Mouse (Mus musculus): Measurements from ENCODE around the gene Fam71a. TPM values are rescaled to one million over a fixed set of nuclear protein-coding genes. Genes with fewer than 3 reads are reported as not detected.

Fam71a gene
- not detected in 2 replicates for polyA plus RNA-seq (2015; fragmentation: Nextera tagmentation; extraction: Ambion mirVana)

GRCm38 (mm10) chr1:191164717-191165116 lies at the start of gene Fam71a:
TSS of gene Fam71a (minus strand) at chr1:191164817.
- Histone ChIP-seq H3K4me2 (no peak within 1 kb of the TSS), H3K27ac (no peak within 1 kb of the TSS), H3K4me3 (no peak within 1 kb of the TSS), H3K9ac (no peak within 1 kb of the TSS), H3K9me3 (no peaks in the 10 kb centered on the region), H3K36me3 (no peaks in the 10 kb centered on the region), H3K27me3 (no peaks in the 10 kb centered on the region), H3K4me1 (0 out of 2 replicates have a peak, but pooled peaks cover 6% of the 10 kb centered on the region)
- no peak for ATAC-seq (ENCODE audit: insufficient number of reproducible peaks, insufficient read depth, low FRiP score, low TSS enrichment, low read depth)
- 58% methylated on average over 3 of the region's 3 CpGs for WGBS

- Histone ChIP-seq H3K4me3 (no peak overlapping the region), H3K27me3 (no peaks in the 10 kb centered on the region), H3K4me2 (no peak overlapping the region), H3K9ac (no peak overlapping the region), H3K4me1 (peaks cover 2% of the 10 kb centered on the region), H3K27ac (no peak overlapping the region), H3K9me3 (no peaks in the 10 kb centered on the region), H3K36me3 (no peaks in the 10 kb centered on the region)
- ATAC-seq (ENCODE audit: insufficient number of reproducible peaks, insufficient read depth, low FRiP score, low TSS enrichment, low read depth), result no peak
- 66% methylated on average over 2 of the region's 2 CpGs for WGBS
Measured at GRCm38 (mm10) chr1:191211096-191211495, 46.5 kb upstream of the Fam71a start.

GRCm38 (mm10) chr1:191205791-191206190 lies 41.2 kb upstream of the Fam71a start:
- H3K9ac ChIP-seq, result no peak overlapping the region
- H3K36me3 ChIP-seq, result no peaks in the 10 kb centered on the region
- no peak for ATAC-seq (ENCODE audit: insufficient number of reproducible peaks, insufficient read depth, low FRiP score, low TSS enrichment, low read depth)
- no peak overlapping the region for H3K27ac ChIP-seq
- no peaks in the 10 kb centered on the region for H3K27me3 ChIP-seq
- 77% methylated on average over 5 of the region's 5 CpGs for WGBS
- H3K4me1 ChIP-seq, result no peaks in the 10 kb centered on the region
- no peaks in the 10 kb centered on the region for H3K9me3 ChIP-seq
- no peak overlapping the region for H3K4me2 ChIP-seq
- no peak overlapping the region for H3K4me3 ChIP-seq

GRCm38 (mm10) chr1:191204876-191205275 lies 40.3 kb upstream of the Fam71a start:
- H3K9me3 ChIP-seq, result no peaks in the 10 kb centered on the region
- H3K27me3 ChIP-seq, result no peaks in the 10 kb centered on the region
- no peak overlapping the region for H3K4me2 ChIP-seq
- H3K4me1 ChIP-seq, result no peaks in the 10 kb centered on the region
- no peak for ATAC-seq (ENCODE audit: insufficient number of reproducible peaks, insufficient read depth, low FRiP score, low TSS enrichment, low read depth)
- H3K4me3 ChIP-seq, result no peak overlapping the region
- no peak overlapping the region for H3K9ac ChIP-seq
- no peak overlapping the region for H3K27ac ChIP-seq
- no peaks in the 10 kb centered on the region for H3K36me3 ChIP-seq
- WGBS, result 59% methylated on average over 5 of the region's 5 CpGs

GRCm38 (mm10) chr1:191203496-191203895 lies 38.9 kb upstream of the Fam71a start:
- no peaks in the 10 kb centered on the region for H3K4me1 ChIP-seq
- 54% methylated on average over 2 of the region's 2 CpGs for WGBS
- ATAC-seq (ENCODE audit: insufficient number of reproducible peaks, insufficient read depth, low FRiP score, low TSS enrichment, low read depth), result no peak
- no peak overlapping the region for H3K4me2 ChIP-seq
- H3K36me3 ChIP-seq, result no peaks in the 10 kb centered on the region
- H3K9ac ChIP-seq, result no peak overlapping the region
- H3K27me3 ChIP-seq, result no peaks in the 10 kb centered on the region
- no peak overlapping the region for H3K27ac ChIP-seq
- H3K9me3 ChIP-seq, result no peaks in the 10 kb centered on the region
- no peak overlapping the region for H3K4me3 ChIP-seq

- H3K9me3 ChIP-seq, result no peaks in the 10 kb centered on the region
- H3K27me3 ChIP-seq, result no peaks in the 10 kb centered on the region
- H3K4me2 ChIP-seq, result no peak overlapping the region
- no peak overlapping the region for H3K9ac ChIP-seq
- WGBS, result 83% methylated on average over 11 of the region's 11 CpGs
- no peaks in the 10 kb centered on the region for H3K4me1 ChIP-seq
- no peak overlapping the region for H3K4me3 ChIP-seq
- H3K27ac ChIP-seq, result no peak overlapping the region
- ATAC-seq (ENCODE audit: insufficient number of reproducible peaks, insufficient read depth, low FRiP score, low TSS enrichment, low read depth), result no peak
- no peaks in the 10 kb centered on the region for H3K36me3 ChIP-seq
Measured at GRCm38 (mm10) chr1:191202208-191202952, 37.8 kb upstream of the Fam71a start.

- Histone ChIP-seq H3K4me2 (no peak overlapping the region), H3K9ac (no peak overlapping the region), H3K36me3 (no peaks in the 10 kb centered on the region), H3K4me3 (no peak overlapping the region), H3K4me1 (no peaks in the 10 kb centered on the region), H3K27me3 (no peaks in the 10 kb centered on the region), H3K27ac (no peak overlapping the region), H3K9me3 (no peaks in the 10 kb centered on the region)
- WGBS, result 86% methylated on average over 9 of the region's 9 CpGs
- no peak for ATAC-seq (ENCODE audit: insufficient number of reproducible peaks, insufficient read depth, low FRiP score, low TSS enrichment, low read depth)
Measured at GRCm38 (mm10) chr1:191200816-191201602, 36.4 kb upstream of the Fam71a start.

- Histone ChIP-seq H3K9me3 (no peaks in the 10 kb centered on the region), H3K9ac (no peak overlapping the region), H3K4me3 (no peak overlapping the region), H3K27ac (no peak overlapping the region), H3K36me3 (no peaks in the 10 kb centered on the region), H3K4me1 (0 out of 2 replicates have a peak, but pooled peaks cover 5% of the 10 kb centered on the region), H3K4me2 (no peak overlapping the region), H3K27me3 (no peaks in the 10 kb centered on the region)
- no peak for ATAC-seq (ENCODE audit: insufficient number of reproducible peaks, insufficient read depth, low FRiP score, low TSS enrichment, low read depth)
- 67% methylated on average over 7 of the region's 7 CpGs for WGBS
Measured at GRCm38 (mm10) chr1:191197916-191198315, 33.3 kb upstream of the Fam71a start.

GRCm38 (mm10) chr1:191196016-191196415 lies 31.4 kb upstream of the Fam71a start:
- Histone ChIP-seq H3K9ac (no peak overlapping the region), H3K9me3 (no peaks in the 10 kb centered on the region), H3K36me3 (no peaks in the 10 kb centered on the region), H3K4me3 (no peak overlapping the region), H3K4me2 (no peak overlapping the region), H3K4me1 (0 out of 2 replicates have a peak, but pooled peaks cover 5% of the 10 kb centered on the region), H3K27me3 (peaks cover 11% of the 10 kb centered on the region), H3K27ac (no peak overlapping the region)
- 91% methylated on average over 6 of the region's 6 CpGs for WGBS
- no peak for ATAC-seq (ENCODE audit: insufficient number of reproducible peaks, insufficient read depth, low FRiP score, low TSS enrichment, low read depth)

GRCm38 (mm10) chr1:191193657-191194424 lies 29.2 kb upstream of the Fam71a start:
- no peak overlapping the region for H3K27ac ChIP-seq
- H3K36me3 ChIP-seq, result no peaks in the 10 kb centered on the region
- no peak overlapping the region for H3K4me3 ChIP-seq
- no peaks in the 10 kb centered on the region for H3K9me3 ChIP-seq
- ATAC-seq (ENCODE audit: insufficient number of reproducible peaks, insufficient read depth, low FRiP score, low TSS enrichment, low read depth), result no peak
- H3K9ac ChIP-seq, result no peak overlapping the region
- peaks cover 30% of the 10 kb centered on the region for H3K27me3 ChIP-seq
- H3K4me2 ChIP-seq, result no peak overlapping the region
- 0 out of 2 replicates have a peak, but pooled peaks cover 5% of the 10 kb centered on the region for H3K4me1 ChIP-seq
- 44% methylated on average over 14 of the region's 14 CpGs for whole genome bisulfite sequencing

GRCm38 (mm10) chr1:191192751-191193150 lies 28.1 kb upstream of the Fam71a start:
- H3K4me3 ChIP-seq, result no peak overlapping the region
- no peaks in the 10 kb centered on the region for H3K36me3 ChIP-seq
- H3K9me3 ChIP-seq, result no peaks in the 10 kb centered on the region
- no peak for ATAC-seq (ENCODE audit: insufficient number of reproducible peaks, insufficient read depth, low FRiP score, low TSS enrichment, low read depth)
- 0 out of 2 replicates have a peak, but pooled peaks cover 5% of the 10 kb centered on the region for H3K4me1 ChIP-seq
- peaks cover 39% of the 10 kb centered on the region for H3K27me3 ChIP-seq
- H3K27ac ChIP-seq, result no peak overlapping the region
- H3K4me2 ChIP-seq, result no peak overlapping the region
- no peak overlapping the region for H3K9ac ChIP-seq
- WGBS, result 86% methylated on average over 6 of the region's 6 CpGs

Measured in embryonic facial prominence, embryonic 13.5 days (tissue).